Mouse (Mus musculus) hindbrain, embryonic 14.5 days (tissue): Measurements from ENCODE around the gene Apbb2. TPM values are rescaled to one million over a fixed set of nuclear protein-coding genes. Genes with fewer than 3 reads are reported as not detected.
A peak's percentile ranks its signal among the peaks of the same experiment; 100 is the strongest.

ENCODE experiments used
- ATAC-seq: fragments of 200-750 bp; cut with Nextera tagmentation; 2 replicates; pipeline ENCODE4 v1.8.0; 2017; ENCODE audit warnings: moderate number of reproducible peaks, mild to moderate bottlenecking, moderate TSS enrichment, moderate library complexity; ENCODE audit not compliant: low FRiP score
- DNase-seq: peaks from one replicate; pipeline ENCODE4 v3.0.0-alpha.2; 2015; ENCODE audit warnings: low spot score
- H3K27ac ChIP-seq: fragments of 300-500 bp; sonication (generic); 2 replicates; pipeline ENCODE4 v1.5.1; 2014; ENCODE audit warnings: mild to moderate bottlenecking, moderate library complexity
- H3K27me3 ChIP-seq: fragments of 300-500 bp; sonication (generic); 2 replicates; pipeline ENCODE4 v1.6.1; 2014; ENCODE audit warnings: mild to moderate bottlenecking, low read length, mixed read lengths; ENCODE audit not compliant: control insufficient read depth, insufficient read depth
- H3K36me3 ChIP-seq: fragments of 300-500 bp; sonication (generic); replicated peaks from 2 replicates; pipeline ENCODE4 v1.6.1; 2014; ENCODE audit not compliant: control insufficient read depth, insufficient read depth
- H3K4me1 ChIP-seq: fragments of 300-500 bp; sonication (generic); replicated peaks from 2 replicates; pipeline ENCODE4 v1.6.1; 2014; ENCODE audit warnings: antibody characterized with exemption, low read length, mixed read lengths; ENCODE audit not compliant: control insufficient read depth, insufficient read depth
- H3K4me2 ChIP-seq: fragments of 300-500 bp; sonication (generic); replicated peaks from 2 replicates; pipeline ENCODE4 v1.6.1; 2014; ENCODE audit warnings: mild to moderate bottlenecking, moderate library complexity
- H3K4me3 ChIP-seq: fragments of 300-500 bp; sonication (generic); replicated peaks from 2 replicates; pipeline ENCODE4 v1.5.1; 2014; ENCODE audit warnings: mild to moderate bottlenecking, low read length
- H3K9ac ChIP-seq: fragments of 300-500 bp; sonication (generic); 2 replicates; pipeline ENCODE4 v1.6.1; 2014
- H3K9me3 ChIP-seq: fragments of 300-500 bp; sonication (generic); 2 replicates; pipeline ENCODE4 v1.6.1; 2016; ENCODE audit warnings: low read length; ENCODE audit not compliant: control insufficient read depth
- WGBS: fragments of 180-500 bp; shearing (Covaris S2); extraction: QIAGEN DNeasy Blood & Tissue Kit; methylation state at CpG from one replicate; pipeline ENCODE4 v1.1.7; 2014; 5-methylcytosine and 5-hydroxymethylcytosine counted together
- polyA plus RNA-seq: library from polyadenylated mRNA; unstranded; fragments of >200 nt; fragmentation: Nextera tagmentation; extraction: Ambion mirVana; gene quantifications from 2 replicates; pipeline ENCODE4 v1.2.1, GENCODE M21; 2014

Apbb2 gene
- polyA plus RNA-seq, 1 experiment from 2014 or later, result 113 TPM

DNA sequence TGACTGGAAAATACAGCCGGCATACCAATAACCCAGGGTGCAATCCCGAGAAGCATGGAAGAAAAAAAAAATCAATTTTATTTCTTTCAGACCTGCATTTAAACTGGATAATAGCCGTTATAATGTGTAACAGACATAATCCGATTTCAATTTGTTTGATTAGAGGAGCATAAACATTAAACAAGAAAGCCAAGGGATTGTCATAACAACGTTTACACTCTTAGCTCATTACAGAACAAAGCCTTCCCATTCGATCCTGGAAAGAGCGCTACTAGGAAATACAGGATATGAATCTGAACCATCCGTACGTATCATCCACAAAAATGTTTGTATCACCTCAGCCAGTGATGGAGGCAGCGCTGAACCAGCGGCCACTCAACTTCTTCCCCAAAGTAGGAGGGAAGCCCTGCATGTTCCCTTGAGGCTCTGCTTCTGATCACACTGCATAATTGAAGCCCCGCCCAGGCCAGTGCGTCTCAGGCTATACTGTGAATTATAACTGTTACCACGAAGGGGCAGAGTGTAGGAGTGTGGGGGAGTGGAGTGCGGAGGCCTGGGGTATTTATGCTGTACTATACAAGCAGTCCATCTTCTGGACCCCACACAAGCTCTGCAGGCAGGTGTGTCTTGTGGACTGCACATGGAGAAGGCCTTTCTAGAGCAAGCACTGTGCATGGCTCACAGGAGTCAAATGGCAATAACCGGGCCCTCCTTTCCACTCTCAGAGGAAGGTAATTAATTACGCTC lies 278.1 kb downstream of the Apbb2 start:
- peak; percentile 21; the same call in 1 of the 2 replicates for ATAC-seq
- no peaks in the 10 kb centered on the region for H3K36me3 ChIP-seq
- peak overlapping the region; percentile 81 for H3K27ac ChIP-seq
- H3K27me3 ChIP-seq, result no peaks in the 10 kb centered on the region
- DNase-seq, result no peak
- 0 out of 2 replicates have a peak overlapping the region, but pooled peaks have one; percentile 8 for H3K4me2 ChIP-seq
- no peak overlapping the region for H3K4me3 ChIP-seq
- H3K9ac ChIP-seq, result peak overlapping the region; percentile 3; the same call in 1 of the 2 replicates
- H3K9me3 ChIP-seq, result no peaks in the 10 kb centered on the region
- 44% methylated on average over 17 of the region's 17 CpGs for WGBS
- H3K4me1 ChIP-seq, result peaks cover 63% of the 10 kb centered on the region

DNA sequence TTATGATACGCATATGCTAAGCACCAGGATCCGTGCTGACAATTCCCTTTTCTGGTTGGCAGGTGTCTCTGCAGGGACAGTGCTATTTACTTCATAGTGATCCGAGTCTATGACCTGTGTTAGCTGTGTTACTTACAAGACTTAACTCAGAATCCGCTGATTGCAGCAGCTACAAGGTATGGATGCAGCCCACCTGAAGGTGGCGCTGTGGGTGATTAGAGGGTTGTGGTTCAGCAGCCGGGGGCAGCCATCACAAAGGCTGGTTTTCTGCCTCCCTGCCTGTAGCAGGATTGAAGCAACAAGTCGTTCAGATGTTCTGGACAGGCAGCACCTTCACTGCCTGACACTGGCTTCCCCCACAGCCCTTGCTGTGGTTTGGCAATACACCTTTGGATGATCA lies 280.0 kb downstream of the Apbb2 start:
- Histone ChIP-seq H3K36me3 (no peaks in the 10 kb centered on the region), H3K27ac (0 out of 2 replicates have a peak overlapping the region, but pooled peaks have one; percentile 46), H3K4me3 (no peak overlapping the region), H3K4me1 (peaks cover 64% of the 10 kb centered on the region), H3K27me3 (no peaks in the 10 kb centered on the region), H3K9ac (no peak overlapping the region), H3K9me3 (no peaks in the 10 kb centered on the region), H3K4me2 (no peak overlapping the region)
- ATAC-seq (no peak), DNase-seq (peak; percentile 66)
- 23% methylated on average over 7 of the region's 7 CpGs for WGBS

DNA sequence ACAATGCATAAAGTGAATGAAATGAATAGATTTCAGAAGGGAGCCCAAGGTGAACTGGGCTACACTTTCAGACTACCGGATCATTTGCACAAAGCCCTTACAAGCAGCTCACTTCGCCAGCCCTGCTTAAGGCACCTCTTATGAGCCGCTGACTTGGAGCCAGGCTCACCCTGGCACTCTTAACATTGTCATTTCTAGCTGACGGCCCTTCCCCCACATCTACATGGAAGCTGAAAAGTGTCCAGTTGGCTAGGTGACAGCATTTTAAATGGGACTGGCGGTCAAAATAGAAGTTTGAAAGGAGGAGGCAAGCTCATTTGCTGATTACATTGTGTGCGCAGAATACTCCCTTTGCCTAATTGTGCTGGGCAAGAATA lies 280.6 kb downstream of the Apbb2 start:
- Histone ChIP-seq H3K27ac (peak overlapping the region; percentile 90), H3K9ac (peak overlapping the region; percentile 81), H3K4me2 (peak overlapping the region; percentile 84), H3K27me3 (no peaks in the 10 kb centered on the region), H3K36me3 (no peaks in the 10 kb centered on the region), H3K4me3 (peak overlapping the region; percentile 59), H3K4me1 (peaks cover 64% of the 10 kb centered on the region), H3K9me3 (no peaks in the 10 kb centered on the region)
- ATAC-seq, result peak; percentile 56
- peak; percentile 68 for DNase-seq
- 12% methylated on average over 6 of the region's 6 CpGs for WGBS

DNA sequence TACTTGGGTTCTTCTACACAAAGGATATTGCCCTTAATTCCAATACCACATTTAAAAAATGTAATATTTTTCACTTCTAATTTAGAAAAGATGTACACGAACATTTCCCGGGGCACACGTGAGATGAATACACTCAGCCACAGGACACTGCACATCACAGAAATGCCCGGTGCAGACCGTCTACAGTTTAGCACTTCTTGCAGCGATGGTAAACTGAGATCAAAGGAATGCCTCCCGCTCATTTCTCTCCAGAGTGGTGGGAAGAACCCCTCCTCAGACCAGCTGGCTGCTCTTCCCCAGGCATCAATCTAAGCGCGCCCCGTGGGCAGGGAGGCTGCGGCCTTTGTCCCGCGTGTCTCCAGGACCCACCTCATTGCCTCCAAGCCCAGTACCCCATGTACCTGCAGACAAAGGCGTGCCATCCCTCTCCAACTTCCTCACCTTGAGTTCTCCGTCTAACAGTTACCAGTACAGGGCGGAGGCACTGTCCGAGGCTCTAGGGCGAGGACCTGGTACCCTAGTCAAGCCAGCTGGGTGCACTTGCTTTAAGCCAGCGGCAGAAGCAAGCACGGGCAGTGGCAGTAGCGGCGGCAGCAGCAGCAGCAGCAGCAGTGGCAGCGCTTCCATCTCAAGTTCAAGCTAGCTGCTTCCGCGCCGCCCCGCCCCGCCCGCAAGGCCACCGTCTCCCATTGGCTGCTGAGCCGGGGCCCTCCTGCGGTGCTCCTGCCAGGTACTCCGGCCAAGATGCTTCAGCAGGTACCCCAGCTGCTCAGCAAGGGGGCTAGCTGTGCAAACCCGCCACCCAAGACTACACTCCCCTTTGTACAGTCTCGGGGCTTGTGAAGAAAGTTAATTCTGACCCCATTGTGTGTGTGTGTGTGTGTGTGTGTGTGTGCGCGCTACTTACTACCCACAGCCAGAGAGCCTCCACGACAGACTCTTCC lies 281.3 kb downstream of the Apbb2 start:
- WGBS, result 3% methylated on average over 38 of the region's 38 CpGs
- Histone ChIP-seq H3K36me3 (no peaks in the 10 kb centered on the region), H3K4me2 (peak overlapping the region; percentile 84), H3K9me3 (no peaks in the 10 kb centered on the region), H3K27me3 (no peaks in the 10 kb centered on the region), H3K4me3 (peak overlapping the region; percentile 59), H3K9ac (peak overlapping the region; percentile 81), H3K4me1 (peaks cover 64% of the 10 kb centered on the region), H3K27ac (peak overlapping the region; percentile 90)
- DNase-seq (peak; percentile 66), ATAC-seq (peak; percentile 81)

DNA sequence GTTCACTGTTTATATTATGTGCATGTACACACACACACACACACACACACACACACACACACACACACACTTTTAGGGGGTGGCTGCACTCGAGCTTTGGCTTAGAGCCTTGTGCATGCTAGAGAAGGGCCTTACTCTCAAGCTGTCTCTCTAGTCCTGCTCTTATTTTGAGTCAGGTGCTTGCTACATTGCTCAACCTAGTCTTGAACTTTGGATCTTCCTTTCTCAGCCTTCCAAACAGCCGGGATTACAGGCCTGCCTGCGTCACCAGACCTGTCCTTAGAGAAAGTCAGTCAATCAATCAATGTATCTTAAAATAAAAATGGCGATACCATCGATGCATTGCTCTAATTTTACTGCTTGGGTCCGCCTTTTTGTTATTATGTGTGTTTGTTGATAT lies 287.8 kb downstream of the Apbb2 start:
- no peaks in the 10 kb centered on the region for H3K27me3 ChIP-seq
- H3K4me3 ChIP-seq, result no peak overlapping the region
- H3K27ac ChIP-seq, result no peak overlapping the region
- peaks cover 27% of the 10 kb centered on the region for H3K4me1 ChIP-seq
- no peaks in the 10 kb centered on the region for H3K36me3 ChIP-seq
- ATAC-seq (no peak), DNase-seq (no peak)
- no peak overlapping the region for H3K9ac ChIP-seq
- no peak overlapping the region for H3K4me2 ChIP-seq
- H3K9me3 ChIP-seq, result no peaks in the 10 kb centered on the region
- 91% methylated on average over 6 of the region's 6 CpGs for WGBS

DNA sequence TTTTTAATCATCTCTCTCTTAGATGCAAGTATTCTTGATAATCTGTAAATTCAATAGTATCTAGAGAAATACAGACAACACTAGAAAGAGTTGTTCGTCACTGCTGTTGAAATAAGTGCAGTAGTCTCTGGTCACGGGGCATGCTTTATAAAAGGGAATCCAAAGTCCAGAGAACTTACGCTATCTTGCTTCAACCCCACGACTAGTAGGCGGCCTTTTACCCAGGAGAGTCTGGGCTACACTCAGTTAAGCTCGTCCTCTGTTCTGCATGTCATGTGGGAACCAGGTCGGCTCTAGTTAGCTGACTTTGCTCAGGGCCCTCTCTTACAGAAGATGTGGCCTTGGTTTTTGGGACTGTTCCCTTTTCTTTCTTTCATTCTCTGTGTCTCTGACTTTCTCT lies 289.8 kb downstream of the Apbb2 start:
- Histone ChIP-seq H3K27me3 (no peaks in the 10 kb centered on the region), H3K9ac (peak overlapping the region; percentile 41; the same call in 1 of the 2 replicates), H3K9me3 (no peaks in the 10 kb centered on the region), H3K4me2 (peak overlapping the region; percentile 41), H3K27ac (peak overlapping the region; percentile 79; the same call in 1 of the 2 replicates), H3K4me3 (no peak overlapping the region), H3K4me1 (peaks cover 24% of the 10 kb centered on the region), H3K36me3 (no peaks in the 10 kb centered on the region)
- ATAC-seq (no peak), DNase-seq (no peak)
- 72% methylated on average over 7 of the region's 7 CpGs for WGBS

DNA sequence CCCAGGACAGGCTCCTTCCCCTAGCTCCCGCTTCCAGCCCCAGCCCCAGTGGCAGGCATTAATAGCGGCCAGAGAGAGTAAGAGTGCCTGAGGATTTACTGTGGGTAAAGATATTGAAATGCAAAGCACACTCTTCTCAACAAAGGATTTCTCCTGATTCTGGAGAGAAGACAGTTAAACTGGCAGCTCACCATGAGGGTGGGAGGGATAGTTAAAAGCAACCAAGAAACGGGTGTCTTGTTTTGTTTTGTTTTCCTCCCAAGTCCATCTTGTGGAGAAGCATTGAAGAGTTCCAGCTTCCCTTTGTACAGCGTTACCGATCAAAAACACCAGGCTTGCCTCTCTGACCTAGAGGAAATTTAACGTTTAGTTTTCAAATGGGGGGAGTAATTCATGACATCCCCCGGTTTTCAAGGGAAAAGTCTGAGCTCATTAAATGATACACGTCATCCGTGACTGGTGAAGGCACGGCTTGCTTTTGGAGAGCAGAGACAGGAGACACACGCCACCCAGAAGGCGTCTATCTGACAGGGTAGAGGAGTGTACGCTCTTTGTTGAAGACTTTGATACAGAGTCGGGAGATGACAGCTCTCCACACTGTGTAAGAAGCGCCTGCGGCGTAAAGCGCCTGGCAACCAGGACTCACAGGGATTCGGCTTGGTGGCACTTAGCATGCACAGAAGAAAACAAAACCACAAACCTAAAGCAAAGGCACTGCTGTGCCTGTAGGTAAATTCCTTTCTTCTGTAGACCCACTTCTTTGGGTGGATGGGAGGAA lies 290.4 kb downstream of the Apbb2 start:
- H3K4me3 ChIP-seq, result peak overlapping the region; percentile 3; the same call in 1 of the 2 replicates
- peaks cover 24% of the 10 kb centered on the region for H3K4me1 ChIP-seq
- peak overlapping the region; percentile 79 for H3K27ac ChIP-seq
- DNase-seq, result peak; percentile 71
- H3K9ac ChIP-seq, result peak overlapping the region; percentile 41
- H3K4me2 ChIP-seq, result peak overlapping the region; percentile 41
- no peaks in the 10 kb centered on the region for H3K9me3 ChIP-seq
- WGBS, result 10% methylated on average over 19 of the region's 19 CpGs
- no peaks in the 10 kb centered on the region for H3K36me3 ChIP-seq
- peak; percentile 86 for ATAC-seq
- no peaks in the 10 kb centered on the region for H3K27me3 ChIP-seq

DNA sequence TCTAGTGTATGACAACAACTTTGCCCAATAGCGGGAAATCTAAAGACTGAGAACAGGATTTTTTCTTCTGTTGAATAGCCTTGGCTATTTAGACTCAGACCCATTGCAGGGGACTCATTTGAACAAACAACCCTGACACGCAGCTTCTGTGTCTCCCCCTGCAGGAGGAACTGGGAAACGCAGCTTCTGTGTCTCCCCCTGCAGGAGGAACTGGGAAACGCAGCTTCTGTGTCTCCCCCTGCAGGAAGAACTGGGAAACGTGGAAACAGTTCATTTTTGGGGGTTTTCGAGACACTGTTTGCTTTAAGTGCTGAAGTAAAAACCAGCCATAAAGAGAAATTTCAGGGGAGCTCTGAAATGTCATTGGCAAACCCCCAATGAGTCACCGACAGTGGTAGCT lies 292.2 kb downstream of the Apbb2 start:
- Histone ChIP-seq H3K27ac (no peak overlapping the region), H3K4me3 (no peak overlapping the region), H3K36me3 (no peaks in the 10 kb centered on the region), H3K4me1 (peaks cover 24% of the 10 kb centered on the region), H3K9me3 (no peaks in the 10 kb centered on the region), H3K4me2 (no peak overlapping the region), H3K27me3 (no peaks in the 10 kb centered on the region), H3K9ac (no peak overlapping the region)
- DNase-seq (no peak), ATAC-seq (no peak)
- 83% methylated on average over 7 of the region's 7 CpGs for WGBS
